ENCODE assay signal across 8 mouse cellular contexts in genomic region chr11:102392441-102393237, GRCm38 (mm10). TPM values are rescaled to one million over a fixed set of nuclear protein-coding genes. Genes with fewer than 3 reads are reported as not detected.
DNase-seq lines count a peak whose midpoint lies in the region; ATAC-seq and TF ChIP-seq lines count a peak whose summit lies in the region.

No protein-coding gene starts in this region.

- no peak for TF ChIP-seq CTCF in left cerebral cortex, adult 2 months (IDR thresholded peaks at IDR 0.05)

- H3K4me2 ChIP-seq in embryonic facial prominence, embryonic 14.5 days (ENCODE audit: low read depth, low read length): peak overlapping the region; percentile 82
- H3K4me2 ChIP-seq in neural tube, embryonic 14.5 days (ENCODE audit: low read depth, low read length): peak overlapping the region; percentile 74

- peak overlapping the region; percentile 88 for H3K4me3 ChIP-seq in left cerebral cortex, adult 2 months
- peak overlapping the region; percentile 44 for H3K4me3 ChIP-seq in embryonic facial prominence, embryonic 14.5 days (ENCODE audit: low read depth, low read length)
- H3K4me3 ChIP-seq in limb, embryonic 10.5 days: peak overlapping the region; percentile 53
- peak overlapping the region; percentile 66 for H3K4me3 ChIP-seq in neural tube, embryonic 14.5 days (ENCODE audit: low read depth, low read length)

- intact Hi-C loops in left cerebral cortex, adult 2 months (cut with DNase I): loop anchor here (1.0 to 2.0 kb wide), 3 partner anchors 16 to 72 kb away; no protein-coding TSS in a partner anchor
- intact Hi-C loops in left cerebral cortex, postnatal 36 days (cut with DNase I): no loop called here

- H3K27me3 ChIP-seq in embryonic facial prominence, embryonic 14.5 days (replicated peaks; ENCODE audit: control insufficient read depth, insufficient read depth, low read length): peaks cover 10% of the 10 kb centered on the region; the same call in 1 of the 2 replicates
- peaks cover 43% of the 10 kb centered on the region for H3K27me3 ChIP-seq in limb, embryonic 10.5 days (ENCODE audit: low read depth, poor library complexity, severe bottlenecking)
- H3K27me3 ChIP-seq in neural tube, embryonic 14.5 days (ENCODE audit: control insufficient read depth, insufficient read depth, low read length): no peaks in the 10 kb centered on the region

- H3K4me1 ChIP-seq in embryonic facial prominence, embryonic 14.5 days (ENCODE audit: control insufficient read depth, insufficient read depth, low read length): peaks cover 11% of the 10 kb centered on the region
- peaks cover 29% of the 10 kb centered on the region for H3K4me1 ChIP-seq in limb, embryonic 10.5 days
- peaks cover 37% of the 10 kb centered on the region for H3K4me1 ChIP-seq in neural tube, embryonic 14.5 days (ENCODE audit: control insufficient read depth, insufficient read depth, low read length)

- no peaks in the 10 kb centered on the region for H3K36me3 ChIP-seq in embryonic facial prominence, embryonic 14.5 days (ENCODE audit: control insufficient read depth, insufficient read depth, low read length)
- no peaks in the 10 kb centered on the region for H3K36me3 ChIP-seq in limb, embryonic 10.5 days
- no peaks in the 10 kb centered on the region for H3K36me3 ChIP-seq in neural tube, embryonic 14.5 days (ENCODE audit: control insufficient read depth, insufficient read depth, low read length)

- no peak for DNase-seq in left cerebral cortex, adult 2 months (ENCODE audit: extremely low spot score in 1 of 2, low spot score in 2 of 2)
- DNase-seq in left cerebral cortex, postnatal 36 days (ENCODE audit: low spot score in 2 of 2): no peak
- no peak for DNase-seq in embryonic facial prominence, embryonic 14.5 days (ENCODE audit: low spot score)
- DNase-seq in limb, embryonic 10.5 days (ENCODE audit: low spot score): no peak
- DNase-seq in layer of hippocampus, adult 9-11 months: no peak
- DNase-seq in right cerebral cortex, postnatal 25 days: no peak
- DNase-seq in frontal cortex, postnatal 36 days (ENCODE audit: low spot score in 2 of 2): no peak

- H3K9ac ChIP-seq in embryonic facial prominence, embryonic 14.5 days (ENCODE audit: low read depth, low read length): peak overlapping the region; percentile 10; the same call in 1 of the 2 replicates
- H3K9ac ChIP-seq in neural tube, embryonic 14.5 days (replicated peaks; ENCODE audit: low read depth, low read length): peak overlapping the region; percentile 57

- ATAC-seq in embryonic facial prominence, embryonic 14.5 days (ENCODE audit: low read depth): peak; percentile 30
- ATAC-seq in neural tube, embryonic 14.5 days (ENCODE audit: low read depth): peak; percentile 52; the same call in 1 of the 2 replicates

- WGBS in embryonic facial prominence, embryonic 14.5 days: 18% methylated on average over 15 of the region's 15 CpGs
- WGBS in limb, embryonic 10.5 days: 17% methylated on average over 15 of the region's 15 CpGs
- 22% methylated on average over 15 of the region's 15 CpGs for WGBS in neural tube, embryonic 14.5 days

- H3K9me3 ChIP-seq in embryonic facial prominence, embryonic 14.5 days (ENCODE audit: control insufficient read depth, low read length): no peaks in the 10 kb centered on the region
- no peaks in the 10 kb centered on the region for H3K9me3 ChIP-seq in limb, embryonic 10.5 days (replicated peaks)
- H3K9me3 ChIP-seq in neural tube, embryonic 14.5 days (ENCODE audit: control insufficient read depth, low read length): no peaks in the 10 kb centered on the region

- H3K27ac ChIP-seq in left cerebral cortex, adult 2 months: peak overlapping the region; percentile 90
- H3K27ac ChIP-seq in embryonic facial prominence, embryonic 14.5 days (replicated peaks; ENCODE audit: low read depth, low read length): no peak overlapping the region
- H3K27ac ChIP-seq in limb, embryonic 10.5 days: 0 out of 2 replicates have a peak overlapping the region, but pooled peaks have one; percentile 4
- H3K27ac ChIP-seq in neural tube, embryonic 14.5 days (ENCODE audit: low read depth, low read length): peak overlapping the region; percentile 96

RNA-seq across cellular contexts. Expression of gene Rundc3a, which starts 0.6 kb away (rescaled TPM):
- total RNA-seq in left cerebral cortex, adult 2 months (2021): 100 to 1,000 TPM; 505 to 522 TPM
- total RNA-seq in left cerebral cortex, postnatal 36 days (2021): 100 to 1,000 TPM; 469 to 527 TPM
- 7.1 and 7.8 TPM in 2 replicates for polyA plus RNA-seq in embryonic facial prominence, embryonic 14.5 days (2014; fragmentation: Nextera tagmentation; extraction: Ambion mirVana)
- 1.2 and 1.3 TPM in 2 replicates for polyA plus RNA-seq in limb, embryonic 10.5 days (2016; fragmentation: Nextera tagmentation; extraction: Ambion mirVana)
- 97.8 and 115 TPM in 2 replicates for polyA plus RNA-seq in neural tube, embryonic 14.5 days (2014; fragmentation: Nextera tagmentation; extraction: Ambion mirVana)

RNA-seq across cellular contexts. Expression of gene Slc25a39, which starts 15.1 kb away (rescaled TPM):
- total RNA-seq in left cerebral cortex, adult 2 months (2021): 10 to 100 TPM; 65.7 to 68.6 TPM
- total RNA-seq in left cerebral cortex, postnatal 36 days (2021): 10 to 100 TPM; 56.7 to 64.8 TPM
- polyA plus RNA-seq in embryonic facial prominence, embryonic 14.5 days (2014; fragmentation: Nextera tagmentation; extraction: Ambion mirVana): 190 and 194 TPM in 2 replicates
- polyA plus RNA-seq in limb, embryonic 10.5 days (2016; fragmentation: Nextera tagmentation; extraction: Ambion mirVana): 209 and 242 TPM in 2 replicates
- 141 and 144 TPM in 2 replicates for polyA plus RNA-seq in neural tube, embryonic 14.5 days (2014; fragmentation: Nextera tagmentation; extraction: Ambion mirVana)

RNA-seq across cellular contexts. Expression of gene Slc4a1, which starts 26.6 kb away (rescaled TPM):
- total RNA-seq in left cerebral cortex, adult 2 months (2021): under 1 TPM; 0.16 to 0.43 TPM
- total RNA-seq in left cerebral cortex, postnatal 36 days (2021): under 1 TPM; 0.39 to 0.50 TPM
- polyA plus RNA-seq in embryonic facial prominence, embryonic 14.5 days (2014; fragmentation: Nextera tagmentation; extraction: Ambion mirVana): 6.0 and 6.8 TPM in 2 replicates
- 34.5 and 37.2 TPM in 2 replicates for polyA plus RNA-seq in limb, embryonic 10.5 days (2016; fragmentation: Nextera tagmentation; extraction: Ambion mirVana)
- polyA plus RNA-seq in neural tube, embryonic 14.5 days (2014; fragmentation: Nextera tagmentation; extraction: Ambion mirVana): 1.6 and 2.4 TPM in 2 replicates

RNA-seq across cellular contexts. Expression of gene Grn, which starts 37.5 kb away (rescaled TPM):
- 10 to 100 TPM; 58.1 to 66.2 TPM for total RNA-seq in left cerebral cortex, adult 2 months (2021)
- 10 to 100 TPM; 58.3 to 60.1 TPM for total RNA-seq in left cerebral cortex, postnatal 36 days (2021)
- 121 and 129 TPM in 2 replicates for polyA plus RNA-seq in embryonic facial prominence, embryonic 14.5 days (2014; fragmentation: Nextera tagmentation; extraction: Ambion mirVana)
- polyA plus RNA-seq in limb, embryonic 10.5 days (2016; fragmentation: Nextera tagmentation; extraction: Ambion mirVana): 78.5 and 93.2 TPM in 2 replicates
- polyA plus RNA-seq in neural tube, embryonic 14.5 days (2014; fragmentation: Nextera tagmentation; extraction: Ambion mirVana): 43.3 and 68.2 TPM in 2 replicates

RNA-seq across cellular contexts. Expression of gene Fam171a2, which starts 54.8 kb away (rescaled TPM):
- total RNA-seq in left cerebral cortex, adult 2 months (2021): 100 to 1,000 TPM; 117 to 123 TPM
- total RNA-seq in left cerebral cortex, postnatal 36 days (2021): 100 to 1,000 TPM; 116 to 117 TPM
- polyA plus RNA-seq in embryonic facial prominence, embryonic 14.5 days (2014; fragmentation: Nextera tagmentation; extraction: Ambion mirVana): 6.8 and 10.7 TPM in 2 replicates
- polyA plus RNA-seq in limb, embryonic 10.5 days (2016; fragmentation: Nextera tagmentation; extraction: Ambion mirVana): 3.7 and 4.2 TPM in 2 replicates
- polyA plus RNA-seq in neural tube, embryonic 14.5 days (2014; fragmentation: Nextera tagmentation; extraction: Ambion mirVana): 25.4 and 38.4 TPM in 2 replicates

Comparison
In these comparisons a context has a peak if more than half of its experiments do, and no peak if none do; other contexts are left out.
1. RNA of gene Rundc3a, which starts 0.6 kb away (polyA plus RNA-seq): 97.8 to 115 TPM in neural tube, embryonic 14.5 days; 7.1 to 7.8 TPM in embryonic facial prominence, embryonic 14.5 days and 1.2 to 1.3 TPM in limb, embryonic 10.5 days; every median in the first group is over 10 times any median in the second.
2. Peak in every context shown above with its lines, with median percentiles within 50 percentile points of each other: H3K4me3 ChIP-seq.